Mouse (Mus musculus): ENCODE data around the gene Slc35e2. TPM values are rescaled to one million over a fixed set of nuclear protein-coding genes. Genes with fewer than 3 reads are reported as not detected.

Slc35e2 gene
- polyA plus RNA-seq, 1 experiment, result 6.3 TPM

- peaks cover 78% of the 10 kb centered on the region for H3K79me2 ChIP-seq (ENCODE audit: control insufficient read depth, insufficient read depth)
- no peak overlapping the region for H3K4me3 ChIP-seq (ENCODE audit: insufficient read depth, poor library complexity, severe bottlenecking)
- peaks cover 60% of the 10 kb centered on the region for H3K36me3 ChIP-seq (ENCODE audit: control insufficient read depth, insufficient read depth)
- no peaks in the 10 kb centered on the region for H3K27me3 ChIP-seq (ENCODE audit: control insufficient read depth, insufficient read depth, insufficient read length)
- TF ChIP-seq MYOG (IDR thresholded peaks at IDR 0.05; ENCODE audit: control insufficient read depth, extremely low read depth, insufficient read length), result no peak
- no peak for TF ChIP-seq CEBPB (IDR thresholded peaks at IDR 0.05; ENCODE audit: low read depth)
- TF ChIP-seq MYOD1 (IDR thresholded peaks at IDR 0.05; ENCODE audit: control insufficient read depth, insufficient read length, low read depth), result no peak
- no peak for TF ChIP-seq CTCF (IDR thresholded peaks at IDR 0.05; ENCODE audit: control insufficient read depth, insufficient read depth, insufficient read length)
- TF ChIP-seq USF1 (IDR thresholded peaks at IDR 0.05; ENCODE audit: low read depth), result no peak
- TF ChIP-seq FOSL1 (IDR thresholded peaks at IDR 0.05; ENCODE audit: insufficient read depth, low read length, poor library complexity, severe bottlenecking), result no peak
- no peak for TF ChIP-seq MAX (IDR thresholded peaks at IDR 0.05)
- peaks cover 48% of the 10 kb centered on the region for H3K79me3 ChIP-seq (ENCODE audit: low read depth)
- H3ac ChIP-seq (ENCODE audit: control insufficient read depth, insufficient read length, low read depth), result no peak overlapping the region
These were observed 22.7 kb upstream of the Slc35e2 start for GRCm38 (mm10) chr4:155578336-155579125.

GRCm38 (mm10) chr4:155580420-155580819, 20.8 kb upstream of the Slc35e2 start:
- H3K36me3 ChIP-seq (ENCODE audit: control insufficient read depth, insufficient read depth), result peaks cover 77% of the 10 kb centered on the region
- TF ChIP-seq MYOD1 (IDR thresholded peaks at IDR 0.05; ENCODE audit: control insufficient read depth, insufficient read length, low read depth) (no peak), CTCF (IDR thresholded peaks at IDR 0.05; ENCODE audit: control insufficient read depth, insufficient read depth, insufficient read length) (peak; percentile 30)

GRCm38 (mm10) chr4:155582279-155582905, 18.8 kb upstream of the Slc35e2 start:
- peak; percentile 34 for TF ChIP-seq MYOD1 (IDR thresholded peaks at IDR 0.05; ENCODE audit: control insufficient read depth, insufficient read length, low read depth)
- TF ChIP-seq CTCF (IDR thresholded peaks at IDR 0.05; ENCODE audit: control insufficient read depth, insufficient read depth, insufficient read length), result no peak
- TF ChIP-seq CEBPB (IDR thresholded peaks at IDR 0.05; ENCODE audit: low read depth), result peak; percentile 59
- TF ChIP-seq MAX (IDR thresholded peaks at IDR 0.05), result peak; percentile 99
- no peak for TF ChIP-seq MYOG (IDR thresholded peaks at IDR 0.05; ENCODE audit: control insufficient read depth, extremely low read depth, insufficient read length)
- no peak for TF ChIP-seq USF1 (IDR thresholded peaks at IDR 0.05; ENCODE audit: low read depth)
- TF ChIP-seq FOSL1 (IDR thresholded peaks at IDR 0.05; ENCODE audit: insufficient read depth, low read length, poor library complexity, severe bottlenecking), result no peak
- H3K79me3 ChIP-seq (ENCODE audit: low read depth), result peaks cover 20% of the 10 kb centered on the region
- peaks cover 56% of the 10 kb centered on the region for H3K79me2 ChIP-seq (ENCODE audit: control insufficient read depth, insufficient read depth)
- H3ac ChIP-seq (ENCODE audit: control insufficient read depth, insufficient read length, low read depth), result peak overlapping the region; percentile 81
- H3K36me3 ChIP-seq (ENCODE audit: control insufficient read depth, insufficient read depth), result peaks cover 80% of the 10 kb centered on the region
- H3K4me3 ChIP-seq (ENCODE audit: insufficient read depth, poor library complexity, severe bottlenecking), result peak overlapping the region; percentile 12
- no peaks in the 10 kb centered on the region for H3K27me3 ChIP-seq (ENCODE audit: control insufficient read depth, insufficient read depth, insufficient read length)

More at GRCm38 (mm10) chr4:155580420-155580819, 20.8 kb upstream of the Slc35e2 start:
- no peak overlapping the region for H3ac ChIP-seq (ENCODE audit: control insufficient read depth, insufficient read length, low read depth)
- peaks cover 36% of the 10 kb centered on the region for H3K79me3 ChIP-seq (ENCODE audit: low read depth)
- peaks cover 75% of the 10 kb centered on the region for H3K79me2 ChIP-seq (ENCODE audit: control insufficient read depth, insufficient read depth)
- no peak overlapping the region for H3K4me3 ChIP-seq (ENCODE audit: insufficient read depth, poor library complexity, severe bottlenecking)
- no peaks in the 10 kb centered on the region for H3K27me3 ChIP-seq (ENCODE audit: control insufficient read depth, insufficient read depth, insufficient read length)

GRCm38 (mm10) chr4:155589356-155589755, 11.9 kb upstream of the Slc35e2 start:
- Histone ChIP-seq H3K36me3 (ENCODE audit: control insufficient read depth, insufficient read depth) (peaks cover 68% of the 10 kb centered on the region), H3ac (ENCODE audit: control insufficient read depth, insufficient read length, low read depth) (no peak overlapping the region), H3K79me3 (ENCODE audit: low read depth) (peaks cover under 1% of the 10 kb centered on the region), H3K79me2 (ENCODE audit: control insufficient read depth, insufficient read depth) (peaks cover 8% of the 10 kb centered on the region), H3K27me3 (ENCODE audit: control insufficient read depth, insufficient read depth, insufficient read length) (no peaks in the 10 kb centered on the region), H3K4me3 (ENCODE audit: insufficient read depth, poor library complexity, severe bottlenecking) (no peak overlapping the region)
- TF ChIP-seq FOSL1 (IDR thresholded peaks at IDR 0.05; ENCODE audit: insufficient read depth, low read length, poor library complexity, severe bottlenecking) (no peak), CEBPB (IDR thresholded peaks at IDR 0.05; ENCODE audit: low read depth) (no peak), MYOG (IDR thresholded peaks at IDR 0.05; ENCODE audit: control insufficient read depth, extremely low read depth, insufficient read length) (no peak), CTCF (IDR thresholded peaks at IDR 0.05; ENCODE audit: control insufficient read depth, insufficient read depth, insufficient read length) (no peak), MYOD1 (IDR thresholded peaks at IDR 0.05; ENCODE audit: control insufficient read depth, insufficient read length, low read depth) (no peak), MAX (IDR thresholded peaks at IDR 0.05) (no peak), USF1 (IDR thresholded peaks at IDR 0.05; ENCODE audit: low read depth) (no peak)

GRCm38 (mm10) chr4:155591012-155591719, 10.1 kb upstream of the Slc35e2 start:
- Histone ChIP-seq H3K79me2 (ENCODE audit: control insufficient read depth, insufficient read depth) (no peaks in the 10 kb centered on the region), H3K27me3 (ENCODE audit: control insufficient read depth, insufficient read depth, insufficient read length) (no peaks in the 10 kb centered on the region), H3K4me3 (ENCODE audit: insufficient read depth, poor library complexity, severe bottlenecking) (no peak overlapping the region), H3K79me3 (ENCODE audit: low read depth) (no peaks in the 10 kb centered on the region), H3ac (ENCODE audit: control insufficient read depth, insufficient read length, low read depth) (no peak overlapping the region), H3K36me3 (ENCODE audit: control insufficient read depth, insufficient read depth) (peaks cover 50% of the 10 kb centered on the region)
- TF ChIP-seq CTCF (IDR thresholded peaks at IDR 0.05; ENCODE audit: control insufficient read depth, insufficient read depth, insufficient read length) (no peak), MYOD1 (IDR thresholded peaks at IDR 0.05; ENCODE audit: control insufficient read depth, insufficient read length, low read depth) (no peak), MYOG (IDR thresholded peaks at IDR 0.05; ENCODE audit: control insufficient read depth, extremely low read depth, insufficient read length) (no peak), FOSL1 (IDR thresholded peaks at IDR 0.05; ENCODE audit: insufficient read depth, low read length, poor library complexity, severe bottlenecking) (no peak), CEBPB (IDR thresholded peaks at IDR 0.05; ENCODE audit: low read depth) (no peak), MAX (IDR thresholded peaks at IDR 0.05) (no peak), USF1 (IDR thresholded peaks at IDR 0.05; ENCODE audit: low read depth) (no peak)

Measured in C2C12 (cell line).